Mouse (Mus musculus) liver, embryonic 13.5 days (tissue): ENCODE measurements at regions not wholly inside any gene's neighbourhood (a gene's known extent, or its start where the extent isn't known, plus 50 kb on each side); places are given as distances from the start of the nearest gene placed in this dataset.

Experiments used
- ATAC-seq: fragments of 200-750 bp; cut with Nextera tagmentation; 2 replicates; pipeline ENCODE4 v1.8.0; 2017; ENCODE audit warnings: low read depth, mild to moderate bottlenecking, moderate number of reproducible peaks, moderate library complexity
- DNase-seq: peaks from one replicate; pipeline ENCODE4 v3.0.0; 2022
- H3K27ac ChIP-seq: fragments of 300-500 bp; sonication (generic); 2 replicates; pipeline ENCODE4 v1.5.1; 2015; ENCODE audit warnings: moderate library complexity, mild to moderate bottlenecking, inconsistent platforms
- H3K27me3 ChIP-seq: fragments of 300-500 bp; sonication (generic); 2 replicates; pipeline ENCODE4 v1.6.1; 2015; ENCODE audit warnings: mild to moderate bottlenecking, inconsistent platforms
- H3K36me3 ChIP-seq: fragments of 300-500 bp; sonication (generic); 2 replicates; pipeline ENCODE4 v1.6.1; 2015; ENCODE audit warnings: mild to moderate bottlenecking, inconsistent platforms
- H3K4me1 ChIP-seq: fragments of 300-500 bp; sonication (generic); replicated peaks from 2 replicates; pipeline ENCODE4 v1.6.1; 2015; ENCODE audit warnings: inconsistent platforms
- H3K4me2 ChIP-seq: fragments of 300-500 bp; sonication (generic); 2 replicates; pipeline ENCODE4 v1.6.1; 2015; ENCODE audit warnings: inconsistent platforms, mild to moderate bottlenecking, moderate library complexity
- H3K4me3 ChIP-seq: fragments of 300-500 bp; sonication (generic); replicated peaks from 2 replicates; pipeline ENCODE4 v1.5.1; 2015; ENCODE audit warnings: mild to moderate bottlenecking, inconsistent platforms
- H3K9ac ChIP-seq: fragments of 300-500 bp; sonication (generic); 2 replicates; pipeline ENCODE4 v1.6.1; 2015; ENCODE audit warnings: mild to moderate bottlenecking, inconsistent platforms
- H3K9me3 ChIP-seq: fragments of 300-500 bp; sonication (generic); replicated peaks from 2 replicates; pipeline ENCODE4 v1.6.1; 2016; ENCODE audit warnings: inconsistent platforms
- WGBS: fragments of 180-500 bp; shearing (Covaris S2); methylation state at CpG from one replicate; pipeline ENCODE4 v1.1.7; 2015; ENCODE audit not compliant: insufficient replicate concordance; 5-methylcytosine and 5-hydroxymethylcytosine counted together

DNA sequence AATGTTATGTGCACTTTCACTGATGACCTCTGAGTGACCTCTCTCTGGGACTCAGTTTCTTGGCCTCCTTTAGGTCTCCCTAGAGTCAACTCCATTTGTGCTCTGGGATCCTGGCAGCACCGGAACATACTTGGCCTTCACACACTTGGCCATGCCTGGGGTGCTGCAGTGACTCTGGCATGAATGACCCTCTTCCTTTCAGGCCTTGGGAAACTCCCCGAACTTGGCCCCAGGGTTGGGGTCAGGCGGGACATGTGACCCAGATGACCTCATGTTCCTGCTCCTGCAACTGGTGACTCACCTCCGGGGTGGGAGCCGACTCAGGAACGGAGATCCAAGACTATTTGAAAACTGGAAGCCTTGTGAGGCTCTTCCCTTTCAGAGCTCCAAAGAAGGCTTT lies 159.2 kb downstream of the Cyp26b1 start:
- no peaks in the 10 kb centered on the region for H3K9me3 ChIP-seq
- no peak for ATAC-seq
- no peak overlapping the region for H3K27ac ChIP-seq
- H3K4me1 ChIP-seq: no peaks in the 10 kb centered on the region
- WGBS: 61% methylated on average over 6 of the region's 6 CpGs
- no peak overlapping the region for H3K9ac ChIP-seq
- H3K4me3 ChIP-seq: no peak overlapping the region
- no peaks in the 10 kb centered on the region for H3K27me3 ChIP-seq
- no peaks in the 10 kb centered on the region for H3K36me3 ChIP-seq
- no peak overlapping the region for H3K4me2 ChIP-seq
- no peak for DNase-seq

DNA sequence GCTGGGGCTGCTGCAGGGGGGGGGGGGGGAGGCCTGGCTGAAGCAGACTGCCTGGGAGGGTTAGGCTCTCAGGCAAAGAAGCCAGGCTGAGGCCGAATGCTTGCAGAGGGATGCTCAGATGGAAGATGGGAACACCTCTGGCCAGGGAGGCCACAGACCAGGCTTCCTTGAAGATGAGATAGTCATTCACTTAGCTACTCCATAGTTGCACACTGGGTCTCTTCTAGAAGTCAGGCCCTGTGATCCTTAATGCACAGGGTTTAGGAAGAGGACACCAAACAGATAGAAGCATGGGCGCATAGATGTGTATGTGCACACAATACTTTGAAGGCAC lies 162.1 kb downstream of the Cyp26b1 start:
- ATAC-seq (no peak), DNase-seq (no peak)
- Histone ChIP-seq H3K9ac (no peak overlapping the region), H3K4me2 (no peak overlapping the region), H3K4me1 (no peaks in the 10 kb centered on the region), H3K27me3 (no peaks in the 10 kb centered on the region), H3K9me3 (no peaks in the 10 kb centered on the region), H3K4me3 (no peak overlapping the region), H3K36me3 (no peaks in the 10 kb centered on the region), H3K27ac (no peak overlapping the region)
- 65% methylated on average over 2 of the region's 2 CpGs for WGBS

DNA sequence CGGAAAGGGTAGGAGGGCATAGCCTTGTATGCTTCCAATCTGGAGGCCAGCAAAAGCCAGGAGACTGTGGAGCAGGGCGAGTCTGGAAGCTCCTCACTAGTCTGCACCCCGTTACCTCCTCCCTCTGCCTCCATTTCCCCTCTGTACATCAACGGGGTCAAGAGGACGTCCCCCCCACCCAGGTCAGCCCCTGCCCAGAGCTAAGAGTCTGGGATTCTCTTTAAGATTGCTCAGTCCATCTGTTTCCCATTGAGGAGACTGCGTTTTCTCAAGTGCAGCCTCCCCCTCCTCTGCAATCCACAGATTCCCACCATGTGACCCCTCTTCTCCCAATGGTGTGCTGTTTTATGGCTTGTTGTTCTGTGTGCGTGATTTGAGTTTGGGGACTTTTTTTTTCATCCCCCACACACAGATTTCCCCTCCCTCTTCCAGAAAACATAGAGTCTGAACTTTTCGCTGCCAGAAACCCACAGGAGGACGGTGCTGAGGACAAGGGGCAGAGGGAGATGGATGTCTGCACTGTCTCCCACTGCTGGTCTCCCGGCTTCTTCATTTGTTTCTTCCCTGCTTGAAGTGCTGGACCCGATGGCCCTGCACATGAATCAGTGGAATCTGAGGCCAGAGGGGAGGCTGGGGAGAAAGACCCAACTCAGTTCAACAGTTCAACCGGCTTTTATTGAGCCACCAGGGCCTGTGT lies 162.6 kb downstream of the Cyp26b1 start:
- DNase-seq (no peak), ATAC-seq (no peak)
- no peak overlapping the region for H3K4me3 ChIP-seq
- no peaks in the 10 kb centered on the region for H3K36me3 ChIP-seq
- no peaks in the 10 kb centered on the region for H3K4me1 ChIP-seq
- H3K9ac ChIP-seq: no peak overlapping the region
- no peaks in the 10 kb centered on the region for H3K27me3 ChIP-seq
- no peak overlapping the region for H3K4me2 ChIP-seq
- H3K27ac ChIP-seq: no peak overlapping the region
- WGBS: 46% methylated on average over 12 of the region's 12 CpGs
- H3K9me3 ChIP-seq: no peaks in the 10 kb centered on the region

DNA sequence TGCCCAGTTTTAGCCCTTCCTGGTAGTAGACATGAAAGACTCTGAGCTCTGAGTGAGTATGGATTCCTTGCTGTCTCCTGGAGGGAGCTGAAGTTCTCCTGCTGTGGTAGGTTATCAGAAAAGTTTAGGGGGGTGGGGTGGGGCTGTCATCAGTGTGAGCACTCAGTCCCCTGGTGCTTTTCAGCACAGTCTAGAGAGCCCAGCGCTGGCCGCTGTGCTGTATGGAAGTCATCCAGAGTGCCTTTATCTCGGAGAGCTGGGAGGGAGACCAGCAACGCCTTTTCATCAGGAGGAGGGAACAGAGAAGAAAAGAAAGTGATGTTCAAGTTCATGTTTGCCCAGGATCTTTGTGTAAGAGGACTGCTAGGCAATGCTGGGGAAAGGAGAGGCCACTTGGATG lies 163.6 kb downstream of the Cyp26b1 start:
- Histone ChIP-seq H3K4me1 (no peaks in the 10 kb centered on the region), H3K27me3 (no peaks in the 10 kb centered on the region), H3K4me3 (no peak overlapping the region), H3K4me2 (no peak overlapping the region), H3K9ac (no peak overlapping the region), H3K9me3 (no peaks in the 10 kb centered on the region), H3K36me3 (no peaks in the 10 kb centered on the region), H3K27ac (no peak overlapping the region)
- ATAC-seq (no peak), DNase-seq (no peak)
- 60% methylated on average over 4 of the region's 4 CpGs for WGBS

DNA sequence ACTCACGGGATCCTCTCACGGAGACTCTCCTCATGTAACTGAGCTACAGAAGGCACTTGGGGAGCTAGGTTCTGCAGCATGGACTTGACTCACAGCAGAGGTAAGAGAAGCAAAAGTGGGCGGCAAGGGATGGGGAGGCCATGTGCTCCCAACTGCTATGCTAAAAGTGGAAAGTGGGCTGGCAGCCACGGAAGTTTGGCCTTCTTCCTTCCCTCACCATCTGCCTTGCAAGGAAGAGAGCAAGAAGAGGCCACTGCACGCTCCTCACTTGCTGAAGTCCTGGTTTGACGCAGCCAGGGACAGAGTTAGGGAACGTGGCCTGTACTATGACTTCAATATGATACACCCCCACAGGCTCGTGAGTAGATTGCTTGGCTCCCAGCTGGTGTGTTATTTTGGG lies 164.5 kb downstream of the Cyp26b1 start:
- H3K27ac ChIP-seq: no peak overlapping the region
- H3K9me3 ChIP-seq: no peaks in the 10 kb centered on the region
- H3K27me3 ChIP-seq: no peaks in the 10 kb centered on the region
- ATAC-seq (no peak), DNase-seq (no peak)
- no peak overlapping the region for H3K4me2 ChIP-seq
- no peaks in the 10 kb centered on the region for H3K4me1 ChIP-seq
- no peak overlapping the region for H3K4me3 ChIP-seq
- no peaks in the 10 kb centered on the region for H3K36me3 ChIP-seq
- H3K9ac ChIP-seq: no peak overlapping the region
- WGBS: 45% methylated on average over 8 of the region's 8 CpGs

DNA sequence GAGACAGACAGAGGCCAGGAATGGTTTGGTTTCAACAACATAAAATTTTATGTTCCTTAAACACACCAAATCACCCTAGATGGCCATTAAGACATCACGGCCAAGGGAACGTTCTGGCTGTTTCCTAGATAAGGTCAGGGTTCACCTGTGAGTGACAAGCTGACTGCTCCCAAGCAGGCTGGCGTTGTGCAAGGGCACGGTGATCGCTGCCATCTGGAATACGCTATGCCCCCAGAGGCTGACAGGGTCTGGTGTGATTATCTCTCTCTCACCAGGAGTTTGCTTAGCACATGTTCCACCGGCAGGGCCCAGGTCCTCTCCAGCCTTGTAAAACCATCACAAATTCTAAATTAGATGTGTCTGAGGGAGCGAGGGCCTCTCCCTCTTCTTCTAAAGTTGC lies 167.0 kb downstream of the Cyp26b1 start:
- H3K4me1 ChIP-seq: no peaks in the 10 kb centered on the region
- no peak overlapping the region for H3K4me3 ChIP-seq
- no peaks in the 10 kb centered on the region for H3K9me3 ChIP-seq
- WGBS: 55% methylated on average over 8 of the region's 8 CpGs
- H3K36me3 ChIP-seq: no peaks in the 10 kb centered on the region
- DNase-seq (no peak), ATAC-seq (no peak)
- H3K27ac ChIP-seq: no peak overlapping the region
- H3K27me3 ChIP-seq: no peaks in the 10 kb centered on the region
- no peak overlapping the region for H3K4me2 ChIP-seq
- H3K9ac ChIP-seq: no peak overlapping the region

DNA sequence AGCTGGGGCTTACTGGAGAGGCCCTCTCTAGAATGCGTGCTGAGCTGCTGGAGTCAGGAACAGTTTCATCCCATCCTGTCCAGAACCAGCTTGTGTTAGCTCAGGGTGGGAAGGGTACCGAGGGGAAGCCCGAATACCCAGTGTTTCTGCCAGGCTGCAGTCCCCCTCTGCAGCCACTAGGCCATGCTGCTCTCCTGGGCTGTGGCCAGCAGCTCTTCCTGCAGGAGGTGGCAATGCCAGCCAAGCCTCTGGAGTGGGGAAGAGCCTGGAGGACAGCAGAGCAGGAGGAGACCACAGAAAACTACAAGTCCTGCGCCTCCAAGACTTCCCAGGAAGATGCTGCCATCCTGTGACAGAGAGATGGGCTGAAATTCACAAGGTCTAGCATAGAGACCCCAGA lies 167.9 kb downstream of the Cyp26b1 start:
- Histone ChIP-seq H3K36me3 (no peaks in the 10 kb centered on the region), H3K9me3 (no peaks in the 10 kb centered on the region), H3K4me1 (no peaks in the 10 kb centered on the region), H3K27ac (no peak overlapping the region), H3K4me3 (no peak overlapping the region), H3K4me2 (no peak overlapping the region), H3K9ac (no peak overlapping the region), H3K27me3 (no peaks in the 10 kb centered on the region)
- DNase-seq (no peak), ATAC-seq (no peak)
- 34% methylated on average over 4 of the region's 4 CpGs for WGBS

DNA sequence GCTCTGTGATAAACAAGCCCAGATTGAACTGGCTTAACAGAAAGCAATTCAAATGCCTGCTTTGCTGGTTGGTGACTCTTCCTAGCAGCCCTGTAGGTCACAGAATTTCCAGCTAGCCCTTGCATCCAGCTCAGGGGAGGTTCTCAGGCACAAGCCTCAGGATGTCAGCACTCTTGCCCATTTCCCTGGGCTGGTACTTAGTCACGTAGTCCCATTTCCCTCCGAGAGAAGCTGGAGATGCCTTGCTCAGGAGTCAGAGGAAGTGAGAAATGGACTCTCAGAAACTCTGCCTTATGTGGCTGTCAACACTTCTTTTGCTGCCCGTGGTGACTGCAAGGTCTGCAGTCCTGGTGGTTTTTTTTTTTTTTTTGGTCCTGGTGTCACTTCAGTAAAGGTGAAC lies 170.8 kb downstream of the Cyp26b1 start:
- no peak overlapping the region for H3K4me2 ChIP-seq
- no peaks in the 10 kb centered on the region for H3K27me3 ChIP-seq
- H3K4me3 ChIP-seq: no peak overlapping the region
- no peaks in the 10 kb centered on the region for H3K4me1 ChIP-seq
- WGBS: 26% methylated on average over 3 of the region's 3 CpGs
- no peaks in the 10 kb centered on the region for H3K9me3 ChIP-seq
- DNase-seq: no peak
- no peak overlapping the region for H3K27ac ChIP-seq
- no peaks in the 10 kb centered on the region for H3K36me3 ChIP-seq
- no peak for ATAC-seq
- no peak overlapping the region for H3K9ac ChIP-seq

DNA sequence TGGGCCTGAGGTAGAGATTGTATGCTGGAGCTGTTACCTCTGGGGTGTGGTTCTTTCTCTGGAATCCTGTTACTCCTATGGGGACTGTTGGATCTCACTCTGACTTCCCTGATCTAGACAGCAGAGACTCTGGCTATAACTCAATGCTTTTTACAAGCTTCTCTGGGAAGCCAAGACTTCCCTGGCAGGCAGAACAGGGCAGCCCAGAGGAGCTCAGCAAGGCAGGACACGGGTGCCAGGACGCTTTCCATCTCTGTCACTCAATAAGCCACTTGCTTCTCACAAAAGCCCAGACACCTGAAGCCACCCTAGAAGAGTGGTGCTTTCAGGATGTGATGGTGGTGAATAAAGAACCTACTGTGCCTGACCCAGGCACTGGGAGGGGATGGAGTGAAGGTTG lies 174.0 kb downstream of the Cyp26b1 start:
- 47% methylated on average over 2 of the region's 2 CpGs for WGBS
- Histone ChIP-seq H3K4me2 (no peak overlapping the region), H3K9ac (no peak overlapping the region), H3K36me3 (no peaks in the 10 kb centered on the region), H3K27ac (no peak overlapping the region), H3K27me3 (no peaks in the 10 kb centered on the region), H3K4me1 (no peaks in the 10 kb centered on the region), H3K4me3 (no peak overlapping the region), H3K9me3 (no peaks in the 10 kb centered on the region)
- ATAC-seq (no peak), DNase-seq (no peak)

DNA sequence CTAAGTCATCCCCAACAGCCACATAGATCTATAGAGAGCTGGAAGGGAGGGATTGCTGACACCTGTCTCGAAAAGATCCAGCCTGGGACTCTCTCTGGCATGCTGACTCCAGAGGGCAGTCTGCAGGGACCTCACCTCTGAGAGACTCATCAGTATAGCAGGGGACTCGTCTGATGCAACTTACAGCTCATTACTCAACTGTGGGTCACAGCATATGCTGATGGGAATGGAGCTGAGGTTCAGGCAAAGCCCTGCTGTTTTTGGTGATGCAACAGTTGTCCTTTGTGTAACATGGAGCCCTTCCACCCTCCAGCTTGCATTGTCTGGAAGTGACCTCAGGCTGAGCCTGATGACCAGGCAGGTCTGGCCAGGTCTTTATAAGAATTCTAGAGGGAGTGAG lies 174.4 kb downstream of the Cyp26b1 start:
- no peaks in the 10 kb centered on the region for H3K9me3 ChIP-seq
- no peak overlapping the region for H3K27ac ChIP-seq
- H3K36me3 ChIP-seq: no peaks in the 10 kb centered on the region
- DNase-seq (no peak), ATAC-seq (no peak)
- 25% methylated on average over 2 of the region's 2 CpGs for WGBS
- no peak overlapping the region for H3K4me2 ChIP-seq
- no peaks in the 10 kb centered on the region for H3K27me3 ChIP-seq
- H3K4me3 ChIP-seq: no peak overlapping the region
- no peaks in the 10 kb centered on the region for H3K4me1 ChIP-seq
- H3K9ac ChIP-seq: no peak overlapping the region

DNA sequence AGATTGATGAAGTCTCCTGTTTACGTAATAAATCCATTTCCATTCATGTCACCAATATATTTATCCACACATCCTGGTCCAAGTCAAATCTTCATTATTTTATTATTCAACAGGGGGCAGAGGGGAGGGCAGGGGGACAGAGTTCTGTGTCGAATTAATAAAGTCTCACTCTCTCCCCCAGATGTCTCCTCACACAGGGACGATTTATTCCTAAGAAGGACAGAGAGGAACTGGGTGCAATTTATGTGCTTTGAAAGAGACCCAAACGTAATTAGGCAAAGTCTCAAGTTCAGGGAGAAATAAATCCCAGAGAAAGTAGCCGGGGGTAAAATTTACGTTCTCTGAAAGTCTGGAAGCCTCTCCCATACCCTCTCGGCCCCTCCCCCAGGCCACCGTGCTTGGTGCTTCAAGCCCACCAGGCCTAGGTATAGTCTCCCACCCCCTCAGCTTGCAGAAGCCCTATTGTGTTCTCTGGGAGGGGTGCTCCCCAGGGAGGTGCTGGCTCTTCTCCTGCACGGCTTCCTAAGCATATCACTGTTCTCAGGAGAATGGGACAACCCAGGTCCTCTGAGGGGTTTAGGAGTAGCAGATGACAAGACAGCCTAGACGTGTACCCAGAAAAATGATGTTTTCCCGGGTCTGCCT lies 176.6 kb downstream of the Cyp26b1 start:
- no peak overlapping the region for H3K4me3 ChIP-seq
- 51% methylated on average over 11 of the region's 11 CpGs for WGBS
- H3K4me1 ChIP-seq: no peaks in the 10 kb centered on the region
- DNase-seq (no peak), ATAC-seq (no peak)
- H3K4me2 ChIP-seq: no peak overlapping the region
- no peaks in the 10 kb centered on the region for H3K9me3 ChIP-seq
- H3K36me3 ChIP-seq: no peaks in the 10 kb centered on the region
- no peak overlapping the region for H3K27ac ChIP-seq
- H3K27me3 ChIP-seq: no peaks in the 10 kb centered on the region
- H3K9ac ChIP-seq: no peak overlapping the region

DNA sequence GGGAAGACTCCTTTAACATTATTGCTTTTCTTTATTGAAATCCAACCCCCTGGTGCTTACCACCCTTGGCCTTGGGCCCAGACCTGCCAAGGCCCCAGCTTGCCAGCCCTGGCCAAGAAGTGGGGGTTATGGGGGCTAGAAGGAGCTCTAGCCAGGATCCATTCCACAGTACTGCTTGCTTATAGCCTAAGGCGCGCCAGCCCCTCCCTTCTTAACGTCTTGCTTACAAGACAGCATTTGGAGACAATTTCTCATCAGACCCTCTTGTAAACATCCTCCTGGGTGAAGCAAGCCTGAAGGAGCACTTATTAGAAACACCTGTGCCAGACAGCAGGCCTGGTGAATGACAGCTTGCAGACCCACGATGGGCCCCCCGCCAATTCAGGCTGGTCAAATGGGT lies 179.3 kb downstream of the Cyp26b1 start:
- no peaks in the 10 kb centered on the region for H3K27me3 ChIP-seq
- no peak overlapping the region for H3K27ac ChIP-seq
- no peaks in the 10 kb centered on the region for H3K9me3 ChIP-seq
- no peaks in the 10 kb centered on the region for H3K4me1 ChIP-seq
- ATAC-seq (no peak), DNase-seq (no peak)
- no peak overlapping the region for H3K9ac ChIP-seq
- 69% methylated on average over 5 of the region's 5 CpGs for WGBS
- no peak overlapping the region for H3K4me2 ChIP-seq
- no peak overlapping the region for H3K4me3 ChIP-seq
- no peaks in the 10 kb centered on the region for H3K36me3 ChIP-seq
